Mouse (Mus musculus): ENCODE measurements at regions not wholly inside any gene's neighbourhood (a gene's known extent, or its start where the extent isn't known, plus 50 kb on each side); places are given as distances from the start of the nearest gene placed in this dataset.

DNA sequence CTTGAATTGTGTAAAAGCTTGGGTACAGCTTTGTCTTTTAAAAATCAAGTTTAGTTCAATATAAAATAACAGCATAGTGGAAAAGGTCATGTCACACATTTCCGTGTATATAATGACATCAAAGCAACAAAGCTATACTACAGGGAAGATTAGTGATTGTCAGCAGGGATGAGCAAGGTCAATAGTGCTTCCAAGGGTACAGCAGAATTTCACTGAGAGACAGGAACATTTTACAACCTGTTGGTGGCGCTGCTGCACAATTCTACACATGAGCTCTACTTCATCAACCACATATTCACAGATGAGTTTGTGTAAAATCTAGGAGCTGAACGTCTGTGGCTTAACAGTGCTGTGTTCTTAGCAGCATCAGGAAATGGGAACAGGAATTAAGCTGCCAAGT is 74.3 kb upstream of the A2m start:
- Histone ChIP-seq H3K36me3 (ENCODE audit: control insufficient read depth, insufficient read depth, low read length, poor library complexity, severe bottlenecking) (no peaks in the 10 kb centered on the region), H3K27me3 (ENCODE audit: control insufficient read depth, insufficient read depth, low read length, poor library complexity, severe bottlenecking) (no peaks in the 10 kb centered on the region)
- DNase-seq (ENCODE audit: low read depth, low spot score): peak; percentile 12

DNA sequence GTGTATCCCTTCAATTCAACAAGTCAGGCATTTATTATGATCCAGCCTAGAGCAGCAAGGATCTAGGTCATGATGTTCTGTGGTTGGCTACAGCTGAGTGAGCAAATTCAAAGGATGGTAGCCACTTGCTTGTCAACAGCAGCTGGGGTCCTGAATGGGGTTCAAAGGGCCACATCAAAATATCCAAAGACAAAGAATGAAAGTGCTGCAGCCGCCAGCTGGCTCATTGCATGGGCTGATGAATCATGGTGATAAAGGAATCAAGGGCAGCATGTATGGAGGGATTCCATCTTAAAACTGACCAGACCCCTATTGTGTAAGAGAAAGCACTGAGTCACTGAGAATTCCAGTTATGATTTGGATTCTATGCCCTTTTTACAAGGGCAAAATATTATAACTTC is 74.8 kb upstream of the A2m start:
- no peak for DNase-seq (ENCODE audit: low read depth, low spot score)
- Histone ChIP-seq H3K36me3 (ENCODE audit: control insufficient read depth, insufficient read depth, low read length, poor library complexity, severe bottlenecking) (no peaks in the 10 kb centered on the region), H3K27me3 (ENCODE audit: control insufficient read depth, insufficient read depth, low read length, poor library complexity, severe bottlenecking) (no peaks in the 10 kb centered on the region)

DNA sequence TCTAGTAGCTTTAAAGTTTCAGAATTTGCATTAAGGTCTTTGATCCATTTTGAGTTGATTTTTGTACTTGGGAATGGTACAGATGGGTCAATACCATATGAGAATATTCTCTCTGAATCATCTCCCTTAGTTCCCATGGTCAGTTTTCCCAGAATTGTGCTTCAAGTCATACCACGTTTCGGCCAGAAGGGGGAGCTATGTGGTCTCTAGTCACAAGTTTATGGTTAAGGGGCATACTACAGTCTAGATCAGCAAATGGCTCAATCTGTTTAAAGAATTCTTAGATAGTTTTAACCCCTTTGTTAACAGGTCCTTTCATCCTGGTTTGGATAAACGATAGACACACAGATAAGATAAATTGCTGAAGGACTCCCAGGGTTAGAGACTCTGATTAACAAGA is 78.7 kb upstream of the A2m start:
- no peaks in the 10 kb centered on the region for H3K27me3 ChIP-seq (ENCODE audit: control insufficient read depth, insufficient read depth, low read length, poor library complexity, severe bottlenecking)
- no peaks in the 10 kb centered on the region for H3K36me3 ChIP-seq (ENCODE audit: control insufficient read depth, insufficient read depth, low read length, poor library complexity, severe bottlenecking)
- peak; percentile 1 for DNase-seq (ENCODE audit: low read depth, low spot score)

DNA sequence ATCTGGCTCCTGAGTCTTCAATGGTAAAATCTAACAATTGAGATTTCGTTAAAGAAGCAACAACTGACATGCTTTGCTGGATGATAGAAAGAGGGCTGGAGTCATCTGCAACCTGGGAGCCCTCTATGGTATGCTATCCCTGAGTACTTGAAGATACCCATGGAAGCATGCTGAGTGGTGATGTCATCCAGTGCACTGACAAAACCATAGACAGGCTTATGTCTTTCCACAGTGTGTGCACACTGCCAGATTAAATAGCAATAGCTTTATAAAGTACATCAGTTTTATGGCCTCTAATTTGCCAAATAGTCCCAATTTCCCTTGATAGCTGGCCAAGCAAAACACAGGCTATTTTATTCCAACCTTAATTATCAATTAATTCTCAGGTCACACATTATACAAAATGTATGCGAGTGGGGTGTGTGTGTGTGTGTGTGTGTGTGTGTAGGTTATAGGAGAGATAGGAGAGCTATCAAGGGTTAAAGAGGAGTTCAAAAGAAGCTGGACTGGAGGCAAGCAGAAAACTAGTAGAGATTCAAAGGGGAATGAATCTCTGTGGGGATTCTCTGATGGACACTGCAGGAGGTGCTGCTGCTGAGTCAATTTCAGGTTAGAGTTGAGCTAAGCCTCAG is 80.1 kb upstream of the Iqsec3 start:
- Histone ChIP-seq H3K27me3 (ENCODE audit: control insufficient read depth, insufficient read depth, low read length, poor library complexity, severe bottlenecking) (no peaks in the 10 kb centered on the region), H3K36me3 (ENCODE audit: control insufficient read depth, insufficient read depth, low read length, poor library complexity, severe bottlenecking) (no peaks in the 10 kb centered on the region)
- DNase-seq (ENCODE audit: low read depth, low spot score): no peak

DNA sequence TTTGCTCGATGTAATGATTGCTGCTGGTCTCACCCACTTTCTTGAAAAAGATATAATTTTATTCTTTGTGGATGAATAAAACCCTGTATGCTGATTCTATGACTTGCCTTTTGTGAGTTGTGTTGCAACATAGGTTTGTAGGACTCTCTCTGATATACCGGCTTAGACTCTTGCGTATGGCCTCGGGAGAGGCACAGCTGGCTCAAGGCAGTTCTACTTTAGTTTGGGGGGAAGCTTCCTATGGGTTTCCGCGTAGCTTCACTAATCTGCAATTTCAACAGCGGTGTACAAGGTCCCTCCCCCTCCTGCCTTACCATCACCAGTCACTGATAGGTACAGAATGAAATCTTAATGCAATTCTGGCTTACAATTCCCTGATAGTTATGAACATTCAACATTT is 60.0 kb upstream of the Iqsec3 start:
- no peak for DNase-seq (ENCODE audit: low read depth, low spot score)
- no peaks in the 10 kb centered on the region for H3K27me3 ChIP-seq (ENCODE audit: control insufficient read depth, insufficient read depth, low read length, poor library complexity, severe bottlenecking)

DNA sequence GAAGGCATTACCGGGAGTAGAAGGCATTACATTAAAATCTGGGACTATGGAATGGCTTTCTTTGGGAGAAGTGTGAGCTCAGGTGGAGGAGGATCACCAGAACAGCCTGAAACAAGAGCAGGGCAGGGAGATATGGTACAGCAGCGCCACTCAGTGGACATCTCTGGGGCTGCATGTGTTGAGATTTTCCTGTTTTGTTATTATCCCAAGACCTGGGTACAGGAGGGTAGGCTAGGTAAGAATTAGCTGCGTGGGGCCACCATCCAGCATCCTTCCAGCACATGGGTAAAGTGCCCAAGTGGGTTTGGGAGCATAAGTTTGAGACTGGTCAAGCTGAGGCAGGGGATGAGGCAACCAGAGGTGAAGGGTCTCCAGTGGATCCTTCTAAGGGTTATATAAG is 59.4 kb upstream of the Iqsec3 start:
- H3K27me3 ChIP-seq (ENCODE audit: control insufficient read depth, insufficient read depth, low read length, poor library complexity, severe bottlenecking): no peaks in the 10 kb centered on the region
- H3K36me3 ChIP-seq (ENCODE audit: control insufficient read depth, insufficient read depth, low read length, poor library complexity, severe bottlenecking): no peaks in the 10 kb centered on the region
- DNase-seq (ENCODE audit: low read depth, low spot score): peak; percentile 12

More for the DNA sequence above, 60.0 kb upstream of the Iqsec3 start:
- H3K36me3 ChIP-seq (ENCODE audit: control insufficient read depth, insufficient read depth, low read length, poor library complexity, severe bottlenecking): no peaks in the 10 kb centered on the region

DNA sequence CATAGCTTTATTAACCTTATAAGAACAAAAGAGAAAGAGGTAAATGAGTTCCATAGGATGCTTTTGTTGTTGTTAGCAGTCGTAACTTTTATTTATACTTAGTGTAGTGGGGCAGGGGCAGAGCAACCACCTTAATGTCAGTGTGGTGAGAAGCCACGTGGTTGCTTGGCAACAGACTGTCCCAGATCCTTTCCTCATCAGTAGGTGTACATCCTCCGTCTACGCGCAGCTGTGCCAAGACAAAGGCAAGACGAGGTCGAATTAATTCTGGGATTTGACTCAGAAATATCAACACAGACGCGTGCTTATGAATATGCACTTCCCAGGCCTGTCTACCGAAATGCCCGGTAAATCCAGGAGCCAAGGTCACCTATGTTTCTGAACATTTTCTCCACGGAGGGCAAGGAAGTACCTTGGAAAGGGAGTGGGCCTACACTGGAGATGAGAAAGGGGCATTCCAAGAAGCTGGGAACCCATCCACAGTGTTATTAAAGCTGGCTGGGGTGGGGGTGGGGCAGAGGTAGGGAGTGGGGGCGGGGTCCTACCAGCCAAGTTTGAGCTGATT is 58.4 kb upstream of the Iqsec3 start:
- no peak for DNase-seq (ENCODE audit: low read depth, low spot score)
- Histone ChIP-seq H3K36me3 (ENCODE audit: control insufficient read depth, insufficient read depth, low read length, poor library complexity, severe bottlenecking) (no peaks in the 10 kb centered on the region), H3K27me3 (ENCODE audit: control insufficient read depth, insufficient read depth, low read length, poor library complexity, severe bottlenecking) (no peaks in the 10 kb centered on the region)

DNA sequence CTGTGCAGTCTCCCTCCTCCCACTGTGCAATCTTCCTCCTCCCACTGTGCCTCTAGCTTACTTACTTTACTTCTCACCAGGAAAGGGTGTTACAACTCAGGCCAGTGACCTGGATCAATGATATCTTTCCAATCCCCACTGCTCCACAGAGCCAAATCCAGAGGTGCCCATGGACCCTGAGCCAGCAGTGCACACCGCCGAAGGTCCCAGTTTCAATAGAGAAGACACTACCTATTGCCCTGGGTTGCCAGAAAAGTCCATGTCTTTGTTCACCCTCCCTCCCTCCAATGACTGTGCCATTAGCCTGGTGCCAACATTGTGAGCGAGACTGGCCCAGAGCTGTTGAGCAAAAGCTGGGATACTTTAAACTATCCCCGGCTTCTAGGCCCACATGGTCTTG is 53.8 kb upstream of the Iqsec3 start:
- no peak for DNase-seq (ENCODE audit: low read depth, low spot score)
- H3K36me3 ChIP-seq (ENCODE audit: control insufficient read depth, insufficient read depth, low read length, poor library complexity, severe bottlenecking): no peaks in the 10 kb centered on the region
- H3K27me3 ChIP-seq (ENCODE audit: control insufficient read depth, insufficient read depth, low read length, poor library complexity, severe bottlenecking): no peaks in the 10 kb centered on the region

DNA sequence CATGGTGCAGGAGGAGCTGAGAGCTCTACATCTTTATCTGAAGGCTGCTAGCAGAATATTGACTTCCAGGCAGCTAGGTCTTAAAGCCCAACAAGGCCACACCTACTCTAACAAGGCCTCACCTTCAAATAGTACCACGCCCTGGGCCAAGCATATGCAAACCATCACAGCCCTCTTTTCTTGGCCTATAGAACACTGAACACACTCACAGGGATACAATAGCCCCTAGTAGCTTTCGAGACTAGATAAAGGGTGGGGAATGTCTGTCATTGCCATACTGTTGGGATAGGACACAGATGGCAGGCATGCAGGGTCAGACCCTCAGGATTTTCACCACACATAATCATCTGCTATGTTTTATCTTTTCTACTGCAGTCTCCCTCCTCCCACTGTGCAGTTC is 52.6 kb upstream of the Iqsec3 start:
- H3K36me3 ChIP-seq (ENCODE audit: control insufficient read depth, insufficient read depth, low read length, poor library complexity, severe bottlenecking): no peaks in the 10 kb centered on the region
- no peak for DNase-seq (ENCODE audit: low read depth, low spot score)
- no peaks in the 10 kb centered on the region for H3K27me3 ChIP-seq (ENCODE audit: control insufficient read depth, insufficient read depth, low read length, poor library complexity, severe bottlenecking)

DNA sequence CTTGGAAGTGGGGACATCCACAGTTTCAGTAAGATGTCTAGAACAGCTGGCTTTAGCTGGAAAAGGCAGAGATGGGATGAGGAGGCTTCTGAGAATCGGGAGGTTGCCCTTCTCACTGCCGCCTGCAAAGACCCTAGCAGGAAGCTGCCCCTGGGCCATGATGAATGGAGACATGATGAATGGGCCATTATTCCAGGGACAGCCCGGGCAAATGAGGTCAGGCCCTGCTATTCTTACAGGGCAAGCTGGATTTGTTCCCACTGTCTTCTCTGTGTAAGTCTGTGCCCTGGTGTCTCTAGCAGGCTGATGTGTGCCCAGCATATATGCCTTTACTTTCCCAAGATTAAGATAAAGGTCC is 51.1 kb upstream of the Iqsec3 start:
- no peaks in the 10 kb centered on the region for H3K27me3 ChIP-seq (ENCODE audit: control insufficient read depth, insufficient read depth, low read length, poor library complexity, severe bottlenecking)
- no peak for DNase-seq (ENCODE audit: low read depth, low spot score)
- no peaks in the 10 kb centered on the region for H3K36me3 ChIP-seq (ENCODE audit: control insufficient read depth, insufficient read depth, low read length, poor library complexity, severe bottlenecking)

DNA sequence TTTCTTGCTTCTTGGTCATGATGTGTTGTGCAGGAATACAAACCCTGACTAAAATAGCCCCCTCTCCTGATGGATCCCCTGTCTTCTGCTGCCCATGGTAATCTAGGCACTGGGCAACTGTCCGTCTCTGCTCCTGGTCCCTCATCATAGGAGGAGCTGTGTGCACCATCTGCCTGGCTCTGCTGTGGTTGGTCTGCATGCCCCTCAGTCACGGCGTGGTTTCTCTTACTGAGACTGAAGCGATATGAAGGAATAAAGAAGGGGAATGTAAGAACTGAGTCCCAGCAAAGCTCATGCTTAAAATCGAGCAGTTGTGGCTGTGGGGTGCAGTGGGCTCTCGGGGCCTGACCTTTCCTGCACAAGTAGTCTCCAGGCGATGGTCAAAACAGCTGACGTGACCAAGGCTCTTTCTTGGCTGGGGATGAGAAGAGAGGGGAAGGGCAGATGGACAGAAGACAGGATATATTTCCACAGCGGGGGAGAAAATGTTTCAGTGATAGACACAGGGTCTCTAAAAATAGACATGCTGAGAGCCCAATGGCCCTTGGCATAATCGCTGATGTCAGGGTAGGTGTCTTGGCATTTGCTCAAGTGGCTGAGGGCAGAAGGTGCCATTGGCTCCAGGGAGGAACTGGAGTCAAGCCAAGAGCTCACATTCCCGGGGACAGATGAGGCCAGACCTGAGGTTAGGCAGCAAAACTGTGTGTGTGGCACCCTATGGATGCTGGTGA is 50.6 kb upstream of the Iqsec3 start:
- H3K27me3 ChIP-seq (ENCODE audit: control insufficient read depth, insufficient read depth, low read length, poor library complexity, severe bottlenecking): no peaks in the 10 kb centered on the region

More for the DNA sequence above, 50.6 kb upstream of the Iqsec3 start:
- DNase-seq (ENCODE audit: low read depth, low spot score): no peak
- no peaks in the 10 kb centered on the region for H3K36me3 ChIP-seq (ENCODE audit: control insufficient read depth, insufficient read depth, low read length, poor library complexity, severe bottlenecking)

Measured in splenic B cell, adult 2 months (primary cell).